Mouse (Mus musculus): ENCODE results near the gene Wfdc1. TPM values are rescaled to one million over a fixed set of nuclear protein-coding genes. Genes with fewer than 3 reads are reported as not detected.

The Wfdc1 gene
- polyA plus RNA-seq, 1 experiment: 7.4 TPM

DNA sequence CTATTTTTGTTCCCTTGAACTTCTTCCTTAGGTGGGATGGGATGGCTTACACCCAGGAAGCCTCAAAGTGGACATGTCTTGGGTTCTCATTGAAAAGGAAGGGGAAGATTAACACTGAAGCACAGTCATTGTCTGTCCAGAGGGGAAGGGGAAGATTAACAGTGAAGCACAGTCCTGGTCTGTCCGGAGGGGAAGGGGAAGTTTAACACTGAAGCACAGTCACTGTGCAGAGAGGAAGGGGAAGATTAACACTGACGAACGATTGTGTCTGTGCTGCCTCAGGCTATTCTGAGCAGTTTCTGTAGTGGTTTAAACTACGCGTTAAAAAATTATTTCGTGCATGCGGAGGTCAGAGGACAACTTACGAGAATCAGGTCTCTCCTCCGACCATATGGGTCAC, 41.0 kb downstream of the Wfdc1 start:
- Histone ChIP-seq H3K4me1 (replicated peaks; ENCODE audit: control insufficient read depth, insufficient read depth, low read length) (no peaks in the 10 kb centered on the region), H3K27me3 (ENCODE audit: control insufficient read depth, insufficient read depth, low read length) (no peaks in the 10 kb centered on the region), H3K36me3 (ENCODE audit: control insufficient read depth, insufficient read depth, low read length) (no peaks in the 10 kb centered on the region), H3K4me3 (ENCODE audit: control insufficient read depth, insufficient read depth, low read length) (no peak overlapping the region), H3K27ac (ENCODE audit: control insufficient read depth, insufficient read depth, low read length) (no peak overlapping the region)
- TF ChIP-seq POLR2A (IDR thresholded peaks at IDR 0.05; ENCODE audit: control insufficient read depth, extremely low read depth, insufficient read depth, low read length, poor library complexity) (no peak), CTCF (IDR thresholded peaks at IDR 0.05; ENCODE audit: borderline replicate concordance, control insufficient read depth, extremely low read depth, insufficient read depth, low read length, poor library complexity) (no peak)
- 71% methylated on average over 9 of the region's 9 CpGs for WGBS
- DNase-seq: no peak

- H3K27me3 ChIP-seq (ENCODE audit: control insufficient read depth, insufficient read depth, low read length): no peaks in the 10 kb centered on the region
- no peak overlapping the region for H3K4me3 ChIP-seq (ENCODE audit: control insufficient read depth, insufficient read depth, low read length)
- H3K36me3 ChIP-seq (ENCODE audit: control insufficient read depth, insufficient read depth, low read length): no peaks in the 10 kb centered on the region
- no peak overlapping the region for H3K27ac ChIP-seq (ENCODE audit: control insufficient read depth, insufficient read depth, low read length)
- TF ChIP-seq POLR2A (IDR thresholded peaks at IDR 0.05; ENCODE audit: control insufficient read depth, extremely low read depth, insufficient read depth, low read length, poor library complexity) (no peak), CTCF (IDR thresholded peaks at IDR 0.05; ENCODE audit: borderline replicate concordance, control insufficient read depth, extremely low read depth, insufficient read depth, low read length, poor library complexity) (no peak)
- no peak for DNase-seq
- WGBS: 89% methylated on average over 8 of the region's 8 CpGs
- no peaks in the 10 kb centered on the region for H3K4me1 ChIP-seq (replicated peaks; ENCODE audit: control insufficient read depth, insufficient read depth, low read length)
These were observed 42.3 kb downstream of the Wfdc1 start for GRCm38 (mm10) chr8:119708471-119708870.

- DNase-seq: no peak
- Histone ChIP-seq H3K27ac (ENCODE audit: control insufficient read depth, insufficient read depth, low read length) (no peak overlapping the region), H3K4me3 (ENCODE audit: control insufficient read depth, insufficient read depth, low read length) (no peak overlapping the region), H3K36me3 (ENCODE audit: control insufficient read depth, insufficient read depth, low read length) (no peaks in the 10 kb centered on the region), H3K27me3 (ENCODE audit: control insufficient read depth, insufficient read depth, low read length) (no peaks in the 10 kb centered on the region), H3K4me1 (replicated peaks; ENCODE audit: control insufficient read depth, insufficient read depth, low read length) (no peaks in the 10 kb centered on the region)
- TF ChIP-seq CTCF (IDR thresholded peaks at IDR 0.05; ENCODE audit: borderline replicate concordance, control insufficient read depth, extremely low read depth, insufficient read depth, low read length, poor library complexity): no peak
- TF ChIP-seq POLR2A (IDR thresholded peaks at IDR 0.05; ENCODE audit: control insufficient read depth, extremely low read depth, insufficient read depth, low read length, poor library complexity): no peak
- 75% methylated on average over 14 of the region's 14 CpGs for WGBS
These were observed 42.9 kb downstream of the Wfdc1 start for GRCm38 (mm10) chr8:119708878-119709702.

- no peak overlapping the region for H3K27ac ChIP-seq (ENCODE audit: control insufficient read depth, insufficient read depth, low read length)
- DNase-seq: no peak
- H3K4me3 ChIP-seq (ENCODE audit: control insufficient read depth, insufficient read depth, low read length): no peak overlapping the region
- no peaks in the 10 kb centered on the region for H3K27me3 ChIP-seq (ENCODE audit: control insufficient read depth, insufficient read depth, low read length)
- 86% methylated on average over 11 of the region's 11 CpGs for WGBS
- no peak for TF ChIP-seq CTCF (IDR thresholded peaks at IDR 0.05; ENCODE audit: borderline replicate concordance, control insufficient read depth, extremely low read depth, insufficient read depth, low read length, poor library complexity)
- TF ChIP-seq POLR2A (IDR thresholded peaks at IDR 0.05; ENCODE audit: control insufficient read depth, extremely low read depth, insufficient read depth, low read length, poor library complexity): no peak
- H3K4me1 ChIP-seq (replicated peaks; ENCODE audit: control insufficient read depth, insufficient read depth, low read length): no peaks in the 10 kb centered on the region
- no peaks in the 10 kb centered on the region for H3K36me3 ChIP-seq (ENCODE audit: control insufficient read depth, insufficient read depth, low read length)
These were observed 43.5 kb downstream of the Wfdc1 start for GRCm38 (mm10) chr8:119709703-119710093.

GRCm38 (mm10) chr8:119712226-119712625, 46.1 kb downstream of the Wfdc1 start:
- WGBS: 81% methylated on average over 6 of the region's 6 CpGs
- no peaks in the 10 kb centered on the region for H3K27me3 ChIP-seq (ENCODE audit: control insufficient read depth, insufficient read depth, low read length)
- H3K36me3 ChIP-seq (ENCODE audit: control insufficient read depth, insufficient read depth, low read length): no peaks in the 10 kb centered on the region
- H3K4me3 ChIP-seq (ENCODE audit: control insufficient read depth, insufficient read depth, low read length): no peak overlapping the region
- H3K4me1 ChIP-seq (replicated peaks; ENCODE audit: control insufficient read depth, insufficient read depth, low read length): no peaks in the 10 kb centered on the region
- TF ChIP-seq CTCF (IDR thresholded peaks at IDR 0.05; ENCODE audit: borderline replicate concordance, control insufficient read depth, extremely low read depth, insufficient read depth, low read length, poor library complexity) (no peak), POLR2A (IDR thresholded peaks at IDR 0.05; ENCODE audit: control insufficient read depth, extremely low read depth, insufficient read depth, low read length, poor library complexity) (no peak)
- no peak overlapping the region for H3K27ac ChIP-seq (ENCODE audit: control insufficient read depth, insufficient read depth, low read length)
- DNase-seq: no peak

GRCm38 (mm10) chr8:119713421-119713820, 47.3 kb downstream of the Wfdc1 start:
- Histone ChIP-seq H3K27me3 (ENCODE audit: control insufficient read depth, insufficient read depth, low read length) (no peaks in the 10 kb centered on the region), H3K36me3 (ENCODE audit: control insufficient read depth, insufficient read depth, low read length) (no peaks in the 10 kb centered on the region), H3K4me3 (ENCODE audit: control insufficient read depth, insufficient read depth, low read length) (no peak overlapping the region), H3K4me1 (replicated peaks; ENCODE audit: control insufficient read depth, insufficient read depth, low read length) (no peaks in the 10 kb centered on the region), H3K27ac (ENCODE audit: control insufficient read depth, insufficient read depth, low read length) (no peak overlapping the region)
- DNase-seq: no peak
- WGBS: 92% methylated on average over 5 of the region's 5 CpGs
- TF ChIP-seq CTCF (IDR thresholded peaks at IDR 0.05; ENCODE audit: borderline replicate concordance, control insufficient read depth, extremely low read depth, insufficient read depth, low read length, poor library complexity): no peak
- TF ChIP-seq POLR2A (IDR thresholded peaks at IDR 0.05; ENCODE audit: control insufficient read depth, extremely low read depth, insufficient read depth, low read length, poor library complexity): no peak

Data from thymus, adult 2 months (tissue).